Mouse (Mus musculus): ENCODE measurements at regions not wholly inside any gene's neighbourhood (a gene's known extent, or its start where the extent isn't known, plus 50 kb on each side); places are given as distances from the start of the nearest gene placed in this dataset.
"Not testable (repeated sequence)": the region's sequence is repeated elsewhere in the genome, so short reads cannot be mapped to it uniquely, and the experiment has no call there.

DNA sequence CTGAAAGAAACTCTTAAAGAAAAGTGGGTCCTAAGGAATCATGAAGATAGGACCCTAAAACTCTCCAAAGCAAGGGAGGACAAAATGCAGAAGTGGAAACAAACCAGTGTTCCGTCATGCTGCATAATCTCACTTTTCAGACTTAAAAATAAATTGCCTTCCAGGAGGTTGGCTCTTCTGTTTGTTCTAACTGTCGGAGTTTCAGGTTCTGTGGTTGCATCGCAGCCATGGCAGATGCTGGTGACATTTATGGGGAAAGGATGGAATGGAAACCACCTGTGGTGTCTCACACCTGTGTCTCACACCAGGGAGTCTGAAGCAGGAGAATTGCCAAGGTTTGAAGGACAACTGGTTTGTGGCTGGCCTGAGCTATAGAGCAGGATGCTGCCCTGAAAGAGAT, 50.9 kb upstream of the Hivep1 start:
- Histone ChIP-seq H3K27me3 (ENCODE audit: insufficient read depth, poor library complexity, severe bottlenecking) (no peaks in the 10 kb centered on the region), H3K36me3 (no peaks in the 10 kb centered on the region), H3K4me3 (no peak overlapping the region), H3K4me1 (peaks cover 11% of the 10 kb centered on the region; the same call in 1 of the 2 replicates), H3K27ac (no peak overlapping the region), H3K9me3 (no peaks in the 10 kb centered on the region)
- WGBS = 73% methylated on average over 3 of the region's 3 CpGs
- no peak for DNase-seq (ENCODE audit: low spot score)

DNA sequence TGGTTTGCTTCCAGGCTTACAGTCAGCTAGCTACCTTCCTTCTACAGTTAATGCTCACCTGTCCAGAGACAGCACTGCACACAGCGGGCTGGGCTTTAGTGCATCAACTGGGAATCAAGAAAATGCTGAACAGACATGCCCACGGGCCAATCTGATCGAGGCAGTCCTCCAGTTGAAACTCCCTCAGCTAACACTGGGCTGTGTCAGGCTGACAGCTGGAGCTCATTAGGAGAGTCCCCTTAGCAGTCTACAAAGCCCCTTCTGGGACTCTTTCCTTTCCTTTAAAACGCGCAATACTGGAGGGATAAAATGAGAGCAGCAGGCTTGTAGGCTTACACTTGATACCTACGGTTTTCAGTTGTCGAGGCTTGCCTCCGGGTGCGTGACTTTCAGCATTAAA, 53.9 kb upstream of the Hivep1 start:
- Histone ChIP-seq H3K9me3 (no peaks in the 10 kb centered on the region), H3K27ac (no peak overlapping the region; the same call in 1 of the 2 replicates), H3K27me3 (ENCODE audit: insufficient read depth, poor library complexity, severe bottlenecking) (no peaks in the 10 kb centered on the region), H3K4me3 (no peak overlapping the region), H3K4me1 (peaks cover 11% of the 10 kb centered on the region; the same call in 1 of the 2 replicates), H3K36me3 (no peaks in the 10 kb centered on the region)
- 51% methylated on average over 9 of the region's 9 CpGs for WGBS
- peak; percentile 76 for DNase-seq (ENCODE audit: low spot score)

DNA sequence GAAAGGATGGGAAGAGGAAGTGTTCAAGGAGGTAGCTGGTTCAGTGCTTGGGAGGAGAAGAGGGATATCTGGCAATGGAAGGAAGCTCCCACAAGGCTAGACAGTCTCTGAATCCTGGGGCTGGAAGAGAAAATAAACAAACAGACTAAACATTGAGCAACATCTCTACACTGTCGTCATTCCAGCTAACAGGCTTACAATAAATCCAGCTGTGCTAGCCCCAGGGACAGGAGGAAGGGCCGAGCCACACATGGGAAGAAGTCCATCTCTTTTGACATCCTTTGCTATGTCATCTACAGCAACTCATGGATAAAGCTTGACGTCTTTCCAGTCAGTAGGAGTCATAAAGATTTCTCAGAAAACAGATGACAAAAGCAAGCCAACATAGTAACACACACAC, 57.7 kb upstream of the Hivep1 start:
- H3K4me3 ChIP-seq = no peak overlapping the region
- 68% methylated on average over 3 of the region's 3 CpGs for WGBS

DNA sequence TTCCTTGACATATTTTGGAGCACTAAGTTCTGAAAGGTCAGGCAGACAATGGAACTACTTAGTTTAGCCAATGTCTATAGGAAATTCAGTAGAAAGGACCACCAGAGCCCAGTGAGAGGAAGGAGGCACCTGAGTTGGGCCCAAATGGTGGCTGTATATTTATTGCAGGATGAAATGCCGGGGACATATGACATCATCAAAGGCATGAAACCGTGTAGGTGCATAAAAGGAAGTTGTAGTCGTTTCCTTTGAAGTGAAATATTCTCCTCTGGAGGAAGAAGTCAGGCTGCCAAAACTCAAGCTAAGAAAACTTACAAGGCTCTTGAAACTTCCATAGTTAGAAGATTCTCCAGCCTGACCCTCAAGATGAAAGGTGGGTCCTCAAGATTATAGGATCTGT, 75.9 kb upstream of the Hivep1 start:
- no peak for DNase-seq (ENCODE audit: low spot score)
- H3K27ac ChIP-seq = no peak overlapping the region
- 72% methylated on average over 3 of the region's 3 CpGs for WGBS

More for the DNA sequence above, 57.7 kb upstream of the Hivep1 start:
- Histone ChIP-seq H3K4me1 (peaks cover 11% of the 10 kb centered on the region; the same call in 1 of the 2 replicates), H3K27ac (no peak overlapping the region), H3K27me3 (ENCODE audit: insufficient read depth, poor library complexity, severe bottlenecking) (no peaks in the 10 kb centered on the region), H3K9me3 (no peaks in the 10 kb centered on the region), H3K36me3 (no peaks in the 10 kb centered on the region)
- DNase-seq (ENCODE audit: low spot score) = no peak

DNA sequence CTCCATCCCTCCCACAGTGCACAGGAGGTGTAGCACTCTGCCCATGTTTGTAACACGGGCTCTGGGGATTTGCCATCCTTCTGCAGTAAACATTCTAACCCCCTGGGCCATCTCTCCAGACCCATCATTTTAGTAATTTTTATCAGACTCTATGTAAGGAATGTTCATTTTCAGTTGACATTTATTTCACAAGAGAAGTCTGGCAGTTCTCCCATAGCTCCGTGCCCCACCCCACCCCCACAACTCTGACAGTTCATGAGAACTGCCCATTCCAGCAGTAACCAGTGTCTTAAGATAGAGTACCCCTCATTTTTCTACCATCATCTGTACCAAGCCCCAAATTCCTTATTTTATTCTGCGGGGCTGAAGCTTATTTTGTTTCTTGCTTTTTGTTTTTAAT, 88.9 kb upstream of the Hivep1 start:
- Histone ChIP-seq H3K27me3 (ENCODE audit: insufficient read depth, poor library complexity, severe bottlenecking) (no peaks in the 10 kb centered on the region), H3K4me1 (no peaks in the 10 kb centered on the region), H3K9me3 (no peaks in the 10 kb centered on the region), H3K36me3 (no peaks in the 10 kb centered on the region), H3K4me3 (no peak overlapping the region), H3K27ac (no peak overlapping the region)
- DNase-seq (ENCODE audit: low spot score) = no peak
- 69% methylated on average over 3 of the region's 3 CpGs for WGBS

More for the DNA sequence above, 75.9 kb upstream of the Hivep1 start:
- Histone ChIP-seq H3K36me3 (no peaks in the 10 kb centered on the region), H3K27me3 (ENCODE audit: insufficient read depth, poor library complexity, severe bottlenecking) (no peaks in the 10 kb centered on the region), H3K9me3 (no peaks in the 10 kb centered on the region), H3K4me3 (no peak overlapping the region), H3K4me1 (no peaks in the 10 kb centered on the region)

DNA sequence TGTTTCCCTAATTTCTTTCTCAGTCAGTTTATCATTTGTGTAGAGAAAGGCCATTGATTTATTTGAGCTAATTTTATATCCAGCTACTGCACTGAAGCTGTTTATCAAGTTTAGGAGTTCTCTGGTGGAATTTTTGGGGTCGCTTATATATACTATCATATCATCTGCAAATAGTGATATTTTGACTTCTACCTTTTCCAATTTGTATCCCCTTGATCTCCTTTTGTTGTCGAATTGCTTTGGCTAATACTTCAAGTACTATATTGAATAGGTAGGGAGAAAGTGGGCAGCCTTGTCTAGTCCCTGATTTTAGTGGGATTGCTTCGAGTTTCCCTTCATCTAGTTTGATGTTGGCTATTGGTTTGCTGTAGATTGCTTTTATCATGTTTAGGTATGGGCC, 90.9 kb upstream of the Hivep1 start:
- not testable (repeated sequence) for H3K9me3 ChIP-seq; H3K27ac ChIP-seq; H3K36me3 ChIP-seq; H3K4me1 ChIP-seq; H3K27me3 ChIP-seq (ENCODE audit: insufficient read depth, poor library complexity, severe bottlenecking); DNase-seq (ENCODE audit: low spot score); H3K4me3 ChIP-seq
- WGBS = 73% methylated on average over 3 of the region's 3 CpGs

DNA sequence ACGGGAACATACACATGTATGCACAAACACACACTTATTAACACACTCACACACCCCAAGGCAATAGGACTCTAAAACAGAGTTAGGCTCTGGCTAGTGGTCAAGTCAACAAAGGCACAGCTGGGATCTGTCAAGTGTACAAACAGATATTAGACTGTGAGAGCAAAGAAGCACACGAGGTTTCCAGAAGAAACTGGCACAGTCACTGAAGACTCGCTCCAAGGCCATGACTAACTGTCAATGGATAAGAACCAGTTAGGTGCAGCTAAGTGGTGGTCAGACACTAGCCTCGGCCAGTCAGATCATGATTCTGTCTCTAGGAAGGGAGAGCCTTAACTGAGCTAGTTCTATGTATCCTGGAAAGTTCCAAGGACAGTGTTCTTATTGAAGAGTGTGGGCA, 93.9 kb upstream of the Hivep1 start:
- Histone ChIP-seq H3K27ac (no peak overlapping the region), H3K27me3 (ENCODE audit: insufficient read depth, poor library complexity, severe bottlenecking) (no peaks in the 10 kb centered on the region), H3K36me3 (no peaks in the 10 kb centered on the region), H3K4me3 (no peak overlapping the region), H3K9me3 (no peaks in the 10 kb centered on the region), H3K4me1 (no peaks in the 10 kb centered on the region)
- DNase-seq (ENCODE audit: low spot score) = no peak
- WGBS = 74% methylated on average over 4 of the region's 4 CpGs

DNA sequence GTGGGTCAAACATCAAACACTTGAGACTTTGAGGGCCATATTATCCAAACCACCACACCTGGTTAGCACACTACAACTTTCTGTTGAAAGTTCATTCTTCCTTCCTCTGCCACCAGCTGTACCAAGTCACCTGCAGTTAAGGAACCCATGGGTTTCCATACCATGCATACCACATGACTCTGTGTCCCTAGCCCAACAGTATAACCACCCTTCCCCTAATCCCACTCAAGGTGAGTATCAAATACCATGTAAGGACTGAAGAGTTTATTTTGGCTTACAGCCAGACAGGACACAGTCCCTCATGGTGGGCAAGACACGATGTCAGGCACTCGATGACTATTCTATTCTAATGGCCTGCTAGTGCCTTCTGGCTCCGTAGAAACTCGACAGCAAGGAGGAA, 95.9 kb upstream of the Hivep1 start:
- no peaks in the 10 kb centered on the region for H3K27me3 ChIP-seq (ENCODE audit: insufficient read depth, poor library complexity, severe bottlenecking)
- no peak for DNase-seq (ENCODE audit: low spot score)
- no peak overlapping the region for H3K27ac ChIP-seq
- H3K9me3 ChIP-seq = no peaks in the 10 kb centered on the region
- 84% methylated on average over 4 of the region's 4 CpGs for WGBS
- H3K36me3 ChIP-seq = no peaks in the 10 kb centered on the region
- H3K4me3 ChIP-seq = no peak overlapping the region
- H3K4me1 ChIP-seq = no peaks in the 10 kb centered on the region

DNA sequence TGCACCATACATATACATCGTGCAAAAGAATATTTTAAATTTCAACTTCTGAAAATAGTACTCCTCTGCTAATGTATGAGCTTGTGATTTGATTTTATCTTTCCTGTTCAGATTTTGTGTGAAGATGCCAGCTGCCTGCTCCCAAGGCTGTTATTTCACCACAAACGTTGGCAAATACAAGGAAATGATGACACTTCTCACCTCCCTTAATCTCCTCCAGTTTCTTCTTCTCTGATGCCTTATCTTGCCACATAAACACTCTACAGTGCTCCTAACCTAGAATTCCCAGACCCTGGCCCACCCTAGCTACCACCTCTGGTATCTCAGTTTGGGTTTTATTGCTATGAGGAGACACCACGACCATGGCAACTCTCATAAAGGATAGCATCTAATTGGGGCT, 96.6 kb upstream of the Hivep1 start:
- 66% methylated on average over 3 of the region's 3 CpGs for WGBS
- H3K27ac ChIP-seq = no peak overlapping the region
- H3K36me3 ChIP-seq = no peaks in the 10 kb centered on the region
- H3K4me1 ChIP-seq = no peaks in the 10 kb centered on the region
- H3K9me3 ChIP-seq = no peaks in the 10 kb centered on the region
- no peak for DNase-seq (ENCODE audit: low spot score)
- H3K27me3 ChIP-seq (ENCODE audit: insufficient read depth, poor library complexity, severe bottlenecking) = no peaks in the 10 kb centered on the region
- H3K4me3 ChIP-seq = no peak overlapping the region

DNA sequence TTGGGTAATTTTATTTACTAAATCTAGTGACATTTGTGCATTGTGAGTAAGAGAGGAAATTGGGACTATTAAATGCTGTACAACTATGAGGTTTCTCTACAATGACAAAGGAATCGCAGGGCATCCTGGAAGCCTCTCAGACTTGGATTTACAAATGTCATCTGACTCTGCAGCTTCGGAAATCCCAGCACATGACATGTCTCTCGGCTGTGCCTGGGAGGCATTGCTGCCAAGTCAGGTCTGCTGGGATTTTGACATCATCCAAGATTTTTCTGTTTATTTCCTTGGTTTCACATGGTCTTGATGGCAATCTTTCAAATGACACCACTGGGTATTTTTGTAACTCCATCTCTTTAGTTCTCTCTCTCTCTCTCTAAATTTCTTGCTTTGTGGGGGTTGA, 99.4 kb upstream of the Hivep1 start:
- no peak for DNase-seq (ENCODE audit: low spot score)
- 66% methylated on average over 3 of the region's 3 CpGs for WGBS

DNA sequence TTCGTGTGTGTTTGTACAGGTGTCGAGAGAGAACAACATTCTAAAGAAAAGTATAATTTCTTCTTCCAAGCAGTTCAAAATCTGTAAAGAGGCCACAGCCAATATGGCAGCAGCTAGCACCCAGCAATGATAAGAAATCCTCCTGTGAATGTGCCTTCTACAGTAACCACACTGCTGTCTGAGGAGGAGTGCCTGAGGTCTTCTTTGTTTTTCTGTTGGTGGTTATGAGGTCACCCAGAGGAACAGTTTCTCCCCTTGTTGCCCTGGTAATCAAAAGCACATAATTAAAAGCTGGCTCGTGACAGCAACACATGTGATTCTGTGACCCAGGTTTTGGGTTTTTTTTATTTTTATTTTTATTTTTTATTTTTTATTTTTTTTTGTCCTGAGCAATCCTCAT, 100.8 kb upstream of the Adtrp start:
- H3K9me3 ChIP-seq = no peaks in the 10 kb centered on the region
- no peaks in the 10 kb centered on the region for H3K36me3 ChIP-seq
- no peak overlapping the region for H3K4me3 ChIP-seq
- WGBS = 82% methylated on average over 3 of the region's 3 CpGs
- no peak for DNase-seq (ENCODE audit: low spot score)
- H3K27ac ChIP-seq = no peak overlapping the region
- peaks cover 4% of the 10 kb centered on the region; the same call in 1 of the 2 replicates for H3K4me1 ChIP-seq
- H3K27me3 ChIP-seq (ENCODE audit: insufficient read depth, poor library complexity, severe bottlenecking) = no peaks in the 10 kb centered on the region

More for the DNA sequence above, 99.4 kb upstream of the Hivep1 start:
- H3K9me3 ChIP-seq = no peaks in the 10 kb centered on the region
- no peaks in the 10 kb centered on the region for H3K36me3 ChIP-seq
- H3K27me3 ChIP-seq (ENCODE audit: insufficient read depth, poor library complexity, severe bottlenecking) = no peaks in the 10 kb centered on the region
- H3K27ac ChIP-seq = no peak overlapping the region
- no peaks in the 10 kb centered on the region for H3K4me1 ChIP-seq
- no peak overlapping the region for H3K4me3 ChIP-seq

DNA sequence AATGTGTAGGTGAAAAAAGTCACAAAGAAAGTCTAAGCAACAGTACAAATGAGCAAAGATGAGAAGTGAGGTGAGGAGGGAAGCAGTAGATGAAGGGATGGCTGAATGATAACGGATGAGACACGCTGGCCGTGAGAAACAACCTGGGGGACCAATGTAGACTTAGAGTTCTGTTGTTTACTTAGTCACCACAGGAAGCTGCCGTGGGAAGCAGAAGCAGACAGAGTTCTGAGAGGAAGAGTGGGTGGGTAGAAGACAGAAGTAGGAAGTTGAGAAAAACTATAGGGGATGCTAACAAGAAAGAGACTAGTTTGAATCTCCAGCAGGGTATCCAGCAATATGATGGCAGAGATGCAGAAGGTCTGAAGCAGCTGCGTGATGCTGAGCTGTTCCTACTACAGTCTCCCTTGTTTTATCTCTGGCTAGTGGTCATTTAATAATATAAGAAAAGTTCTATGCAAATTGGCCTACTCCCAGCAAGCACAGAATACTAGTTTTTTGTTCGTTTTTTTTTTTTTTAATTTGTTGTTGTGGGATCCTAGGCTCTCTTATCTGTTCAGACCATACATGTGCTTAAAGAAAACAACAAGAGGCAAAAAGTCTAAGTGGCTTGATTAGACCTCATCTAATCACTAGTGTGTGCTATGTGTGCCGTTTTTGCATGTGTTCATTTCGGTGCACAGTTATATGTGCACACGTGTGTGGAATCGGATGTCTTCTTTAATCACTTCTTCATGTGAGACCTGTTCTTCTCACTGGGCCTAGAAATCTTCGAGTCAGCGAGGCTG, 85.0 kb upstream of the Adtrp start:
- Histone ChIP-seq H3K36me3 (no peaks in the 10 kb centered on the region), H3K27ac (no peak overlapping the region), H3K9me3 (no peaks in the 10 kb centered on the region), H3K27me3 (ENCODE audit: insufficient read depth, poor library complexity, severe bottlenecking) (no peaks in the 10 kb centered on the region), H3K4me1 (no peaks in the 10 kb centered on the region), H3K4me3 (no peak overlapping the region)
- DNase-seq (ENCODE audit: low spot score) = no peak
- WGBS = 68% methylated on average over 12 of the region's 12 CpGs

DNA sequence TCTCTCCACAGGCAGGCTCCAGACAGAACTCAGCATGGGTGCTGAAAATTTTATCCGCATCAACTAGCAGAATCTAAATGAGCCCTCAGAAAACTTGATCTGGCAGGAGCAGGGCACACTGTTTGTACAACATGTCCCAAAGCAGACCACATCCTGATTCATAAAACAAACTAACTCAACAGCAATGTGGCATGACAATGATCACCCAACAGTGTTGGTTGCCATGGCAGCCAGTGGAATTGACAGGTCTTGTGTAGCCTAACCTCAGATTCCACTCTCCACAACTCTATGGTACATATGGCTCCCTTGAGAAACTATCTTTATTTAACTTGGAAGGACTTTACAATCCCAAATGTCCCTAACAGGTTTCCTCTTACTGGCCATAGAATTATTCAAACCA, 82.3 kb upstream of the Adtrp start:
- Histone ChIP-seq H3K27me3 (ENCODE audit: insufficient read depth, poor library complexity, severe bottlenecking) (no peaks in the 10 kb centered on the region), H3K27ac (no peak overlapping the region), H3K4me3 (no peak overlapping the region), H3K4me1 (no peaks in the 10 kb centered on the region), H3K9me3 (no peaks in the 10 kb centered on the region), H3K36me3 (no peaks in the 10 kb centered on the region)
- WGBS = 94% methylated on average over 1 of the region's 1 CpGs
- DNase-seq (ENCODE audit: low spot score) = no peak

DNA sequence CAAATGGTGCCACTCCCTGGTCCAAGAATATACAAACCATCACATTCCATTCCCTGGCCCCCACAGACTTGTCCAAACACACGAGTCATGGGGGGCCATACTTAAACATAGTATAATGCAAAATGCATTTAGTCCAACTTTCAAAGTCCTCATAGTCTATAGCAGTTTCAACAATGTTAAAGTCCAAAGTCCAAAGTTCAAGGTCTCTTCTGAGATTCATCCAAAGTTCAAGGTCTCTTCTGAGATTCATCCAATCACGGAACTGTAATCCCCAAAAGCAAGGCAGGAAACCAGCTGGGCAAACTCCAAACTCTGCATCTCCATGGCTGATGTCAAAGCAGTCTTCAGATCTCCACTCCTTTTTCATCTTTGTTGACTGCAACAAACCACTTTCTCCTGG, 78.4 kb upstream of the Adtrp start:
- H3K4me1 ChIP-seq; H3K27ac ChIP-seq; H3K36me3 ChIP-seq; H3K4me3 ChIP-seq; H3K27me3 ChIP-seq (ENCODE audit: insufficient read depth, poor library complexity, severe bottlenecking); H3K9me3 ChIP-seq; DNase-seq (ENCODE audit: low spot score): not testable (repeated sequence)
- WGBS = 81% methylated on average over 2 of the region's 2 CpGs
